Comparison of ENCODE assay signal across 20 mouse cellular contexts in the genomic region with DNA sequence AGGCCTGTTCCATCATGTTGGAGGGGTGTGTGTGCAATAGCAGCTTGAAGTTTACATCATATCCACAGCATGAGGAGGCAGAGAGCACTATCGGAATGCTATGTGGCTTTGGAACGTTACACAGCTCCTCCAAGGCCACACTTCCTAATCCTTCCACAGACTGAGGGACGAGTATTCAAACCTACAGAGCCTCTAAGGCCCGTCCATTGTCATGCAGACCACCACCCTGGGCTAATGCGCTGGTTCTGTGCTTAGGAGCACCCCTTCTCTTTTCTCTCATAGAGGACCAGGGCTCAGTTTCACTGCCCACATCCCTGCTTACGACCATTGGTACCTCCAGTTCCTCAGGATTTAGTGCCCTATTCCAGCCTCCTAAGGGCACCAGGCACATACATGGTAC. TPM values are rescaled to one million over a fixed set of nuclear protein-coding genes. Genes with fewer than 3 reads are reported as not detected.
DNase-seq lines count a peak whose midpoint lies in the region; ATAC-seq and TF ChIP-seq lines count a peak whose summit lies in the region.
"Had no signal": no experiment of that assay in that cellular context is flagged by ENCODE, and none has a peak within 500 bp of the region (broad histone marks: within the 10 kb centered on the region; RNA-seq: fewer than 3 reads in every experiment).

No protein-coding gene starts in this region.

- 0 out of 2 replicates have a peak, but pooled peaks have one; percentile 21 for TF ChIP-seq EP300 in ES-Bruce4 (IDR thresholded peaks at IDR 0.05; ENCODE audit: insufficient read depth, low read depth, low read length)

- H3K4me2 ChIP-seq in midbrain, embryonic 11.5 days: no peak overlapping the region
- H3K4me2 ChIP-seq: heart, embryonic 11.5 days; hindbrain, embryonic 12.5 days; hindbrain, embryonic 15.5 days had no signal

- H3K27me3 ChIP-seq in ES-Bruce4 (ENCODE audit: control insufficient read depth, insufficient read depth, low read length, poor library complexity, severe bottlenecking): no peaks in the 10 kb centered on the region
- H3K27me3 ChIP-seq in midbrain, embryonic 11.5 days (ENCODE audit: control insufficient read depth, insufficient read depth, low read length): no peaks in the 10 kb centered on the region; the same call in 1 of the 2 replicates
- H3K27me3 ChIP-seq: hindbrain, embryonic 15.5 days had no signal

- no peak for DNase-seq in layer of hippocampus, adult 2 months (ENCODE audit: low spot score in 2 of 2)
- DNase-seq in layer of hippocampus, postnatal 14 days (ENCODE audit: low spot score in 2 of 2): no peak
- DNase-seq in ES-CJ7 (ENCODE audit: low read depth, low spot score) (peak; percentile 76), ZHBTc4 (ENCODE audit: low read depth, low spot score) (peak; percentile 56)
- DNase-seq in midbrain, embryonic 11.5 days (ENCODE audit: low spot score, missing footprints): no peak
- DNase-seq: adrenal gland, adult 2 months; adrenal gland, postnatal 14 days; cerebellum, adult 11 months; cerebellum, adult 2 months; cerebellum, adult 9-11 months; cerebellum, postnatal 25 days; gastrocnemius, postnatal 10 days; heart, adult 11 months had no signal

- H3K9ac ChIP-seq in ES-Bruce4 (ENCODE audit: low read depth, poor library complexity, severe bottlenecking): no peak overlapping the region
- H3K9ac ChIP-seq in midbrain, embryonic 11.5 days (ENCODE audit: low read length): no peak overlapping the region
- H3K9ac ChIP-seq: hindbrain, embryonic 12.5 days; hindbrain, embryonic 15.5 days had no signal

- H3K4me3 ChIP-seq in layer of hippocampus, adult 2 months: no peak overlapping the region
- no peak overlapping the region for H3K4me3 ChIP-seq in ES-Bruce4 (ENCODE audit: low read depth, low read length)
- H3K4me3 ChIP-seq in midbrain, embryonic 11.5 days (ENCODE audit: low read depth, low read length): no peak overlapping the region
- H3K4me3 ChIP-seq: hindbrain, embryonic 12.5 days; hindbrain, embryonic 15.5 days had no signal

- no peak for ATAC-seq in midbrain, embryonic 11.5 days (ENCODE audit: low FRiP score)
- ATAC-seq: forebrain, embryonic 14.5 days; intestine, postnatal 0 days had no signal

- H3K27ac ChIP-seq in layer of hippocampus, adult 2 months: peak overlapping the region; percentile 75; the same call in 1 of the 2 replicates
- peak overlapping the region; percentile 5; the same call in 1 of the 2 replicates for H3K27ac ChIP-seq in ES-Bruce4 (ENCODE audit: insufficient read depth, low read length)
- no peak overlapping the region for H3K27ac ChIP-seq in midbrain, embryonic 11.5 days (ENCODE audit: low read depth, low read length)
- H3K27ac ChIP-seq: hindbrain, embryonic 12.5 days; hindbrain, embryonic 15.5 days had no signal

- H3K9me3 ChIP-seq in ES-Bruce4 (replicated peaks; ENCODE audit: control insufficient read depth, insufficient read depth, low read length, poor library complexity, severe bottlenecking): no peaks in the 10 kb centered on the region
- no peaks in the 10 kb centered on the region for H3K9me3 ChIP-seq in midbrain, embryonic 11.5 days (ENCODE audit: control insufficient read depth, low read length)
- H3K9me3 ChIP-seq: hindbrain, embryonic 12.5 days; hindbrain, embryonic 15.5 days had no signal

- WGBS in midbrain, embryonic 11.5 days: 25% methylated on average over 6 of the region's 6 CpGs

- no peaks in the 10 kb centered on the region for H3K36me3 ChIP-seq in ES-Bruce4 (ENCODE audit: control insufficient read depth, insufficient read depth, low read length, poor library complexity, severe bottlenecking)
- H3K36me3 ChIP-seq in midbrain, embryonic 11.5 days (ENCODE audit: control insufficient read depth, insufficient read depth, low read length): no peaks in the 10 kb centered on the region

- H3K4me1 ChIP-seq in ES-Bruce4 (ENCODE audit: control insufficient read depth, insufficient read depth, low read length): peaks cover 8% of the 10 kb centered on the region
- no peaks in the 10 kb centered on the region for H3K4me1 ChIP-seq in midbrain, embryonic 11.5 days (ENCODE audit: control insufficient read depth, insufficient read depth, low read length)
- H3K4me1 ChIP-seq: hindbrain, embryonic 15.5 days had no signal

- no peak for TF ChIP-seq CTCF in layer of hippocampus, adult 2 months (conservative IDR thresholded peaks at IDR 0.05)
- no peak for TF ChIP-seq CTCF in ES-Bruce4 (IDR thresholded peaks at IDR 0.05; ENCODE audit: low read depth, low read length)

- TF ChIP-seq POLR2A in ES-Bruce4 (IDR thresholded peaks at IDR 0.05; ENCODE audit: insufficient read depth, low read length): no peak

RNA-seq across cellular contexts. Expression of gene Pip4k2c, which starts 13.8 kb away (rescaled TPM):
- total RNA-seq in layer of hippocampus, adult 2 months (2021): 10 to 100 TPM; 98.0 to 98.6 TPM
- total RNA-seq in layer of hippocampus, postnatal 14 days (2021): 10 to 100 TPM; 65.7 to 69.2 TPM
- 36.7 and 39.2 TPM in 2 replicates for polyA plus RNA-seq in ES-Bruce4 (2011; ENCODE audit: insufficient read depth, insufficient read length, low read depth, missing spikeins)
- polyA plus RNA-seq in midbrain, embryonic 11.5 days (2014; fragmentation: Nextera tagmentation; extraction: Ambion mirVana): 10.3 and 11.4 TPM in 2 replicates

RNA-seq across cellular contexts. Expression of gene Dtx3, which starts 29.7 kb away (rescaled TPM):
- 100 to 1,000 TPM; 227 to 255 TPM for total RNA-seq in layer of hippocampus, adult 2 months (2021)
- 100 to 1,000 TPM; 200 to 207 TPM for total RNA-seq in layer of hippocampus, postnatal 14 days (2021)
- polyA plus RNA-seq in ES-Bruce4 (2011; ENCODE audit: insufficient read depth, insufficient read length, low read depth, missing spikeins): 49.8 and 50.8 TPM in 2 replicates
- 130 and 138 TPM in 2 replicates for polyA plus RNA-seq in midbrain, embryonic 11.5 days (2014; fragmentation: Nextera tagmentation; extraction: Ambion mirVana)

RNA-seq across cellular contexts. Expression of gene Arhgef25, which starts 35.3 kb away (rescaled TPM):
- 100 to 1,000 TPM; 395 to 408 TPM for total RNA-seq in layer of hippocampus, adult 2 months (2021)
- 100 to 1,000 TPM; 196 to 200 TPM for total RNA-seq in layer of hippocampus, postnatal 14 days (2021)
- polyA plus RNA-seq in ES-Bruce4 (2011; ENCODE audit: insufficient read depth, insufficient read length, low read depth, missing spikeins): 50.9 and 54.3 TPM in 2 replicates
- 25.8 and 28.2 TPM in 2 replicates for polyA plus RNA-seq in midbrain, embryonic 11.5 days (2014; fragmentation: Nextera tagmentation; extraction: Ambion mirVana)

RNA-seq across cellular contexts. Expression of gene Kif5a, which starts 37.9 kb away (rescaled TPM):
- 100 to 1,000 TPM; 715 to 773 TPM for total RNA-seq in layer of hippocampus, adult 2 months (2021)
- total RNA-seq in layer of hippocampus, postnatal 14 days (2021): 100 to 1,000 TPM; 413 to 455 TPM
- 7.3 and 8.0 TPM in 2 replicates for polyA plus RNA-seq in ES-Bruce4 (2011; ENCODE audit: insufficient read depth, insufficient read length, low read depth, missing spikeins)
- 26.3 and 31.1 TPM in 2 replicates for polyA plus RNA-seq in midbrain, embryonic 11.5 days (2014; fragmentation: Nextera tagmentation; extraction: Ambion mirVana)
- polyA plus RNA-seq: CD4-positive, CD25-positive, alpha-beta regulatory T cell, adult 4 months had no signal

RNA-seq across cellular contexts. Expression of gene Dctn2, which starts 41.0 kb away (rescaled TPM):
- total RNA-seq in layer of hippocampus, adult 2 months (2021): 100 to 1,000 TPM; 259 to 272 TPM
- total RNA-seq in layer of hippocampus, postnatal 14 days (2021): 100 to 1,000 TPM; 298 to 304 TPM
- 124 and 125 TPM in 2 replicates for polyA plus RNA-seq in ES-Bruce4 (2011; ENCODE audit: insufficient read depth, insufficient read length, low read depth, missing spikeins)
- 196 and 206 TPM in 2 replicates for polyA plus RNA-seq in midbrain, embryonic 11.5 days (2014; fragmentation: Nextera tagmentation; extraction: Ambion mirVana)

Comparison
In these comparisons a context has a peak if more than half of its experiments do, and no peak if none do; other contexts are left out.
1. DNase-seq: peak in ES-CJ7 (single experiment) and ZHBTc4 (single experiment); none in layer of hippocampus, adult 2 months (0 of 2), layer of hippocampus, postnatal 14 days (0 of 2) and midbrain, embryonic 11.5 days (single experiment).